Mouse (Mus musculus): ENCODE results near the gene Spata13.
A peak's percentile ranks its signal among the peaks of the same experiment; 100 is the strongest.

The Spata13 gene

DNA sequence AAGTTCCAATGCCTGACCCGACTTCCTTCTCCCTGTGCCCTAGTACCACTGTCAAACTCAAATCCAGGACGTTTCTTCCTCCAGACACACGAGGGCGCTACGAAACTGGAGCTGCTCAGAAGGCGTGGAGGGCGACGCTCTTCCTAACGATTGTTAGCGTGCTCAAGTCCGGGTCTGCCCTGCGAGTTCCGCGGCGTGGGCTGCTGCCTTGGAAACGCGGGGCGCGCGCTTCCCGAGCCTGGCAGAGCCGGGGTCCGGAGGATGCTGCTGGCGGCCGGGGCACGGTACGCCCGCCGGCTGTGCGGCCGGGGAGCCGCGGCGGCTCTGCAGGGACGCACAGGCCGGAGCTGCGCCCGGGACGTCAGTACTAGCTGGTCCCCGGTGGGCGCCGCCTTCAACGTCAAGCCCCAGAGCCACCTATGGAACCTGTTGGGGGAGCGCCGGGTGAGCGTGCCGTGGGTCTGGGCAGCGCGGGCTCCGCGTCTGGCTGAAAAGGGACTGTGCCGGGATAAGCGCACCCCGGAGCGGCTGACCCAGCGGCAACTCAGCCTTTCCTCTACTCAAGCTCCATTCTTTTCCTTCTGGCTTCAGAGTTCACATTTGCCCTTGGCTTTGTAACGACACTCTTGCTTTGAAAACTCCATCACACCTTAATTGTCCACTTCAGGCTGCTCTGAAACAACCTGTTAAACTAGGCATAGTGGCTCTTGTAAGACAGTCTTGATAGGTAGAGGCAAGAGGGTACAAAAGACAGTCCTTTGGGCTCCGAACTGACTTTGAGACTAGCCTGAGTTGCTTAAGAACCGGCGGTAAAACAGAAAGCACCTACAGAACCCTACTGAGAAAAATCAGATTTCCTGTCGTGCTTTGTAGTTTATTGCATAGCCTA is 150.9 kb downstream of the Spata13 start, which contains the start of gene Mipep:
TSS of gene Mipep (plus strand) at position 147 of the 889 bp plus-strand sequence.
- peak; percentile 71 to 84 for DNase-seq (ENCODE audit: low spot score in 2 of 2)

DNA sequence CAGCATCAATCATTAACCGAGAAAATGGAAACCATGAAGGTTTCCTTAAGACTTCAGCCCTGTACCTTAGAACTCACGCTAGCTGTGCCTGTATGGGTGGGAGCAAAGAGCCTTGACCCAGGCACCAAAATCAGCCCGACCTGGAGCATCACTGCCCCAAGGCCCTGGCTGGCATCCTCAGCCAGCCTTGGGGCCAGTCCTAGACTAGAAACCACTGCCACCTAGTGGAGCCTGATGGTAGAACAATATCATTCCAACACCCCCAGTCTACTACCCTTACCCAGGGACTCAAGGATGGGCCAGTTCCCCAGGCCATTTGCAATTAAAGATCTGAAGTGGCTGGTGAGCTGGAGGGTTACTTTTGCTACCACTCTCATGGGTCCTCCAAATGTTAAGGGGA is 156.3 kb downstream of the Spata13 start:
- DNase-seq (ENCODE audit: low spot score in 2 of 2) = peak in 1 of 2 experiments; percentile 33

DNA sequence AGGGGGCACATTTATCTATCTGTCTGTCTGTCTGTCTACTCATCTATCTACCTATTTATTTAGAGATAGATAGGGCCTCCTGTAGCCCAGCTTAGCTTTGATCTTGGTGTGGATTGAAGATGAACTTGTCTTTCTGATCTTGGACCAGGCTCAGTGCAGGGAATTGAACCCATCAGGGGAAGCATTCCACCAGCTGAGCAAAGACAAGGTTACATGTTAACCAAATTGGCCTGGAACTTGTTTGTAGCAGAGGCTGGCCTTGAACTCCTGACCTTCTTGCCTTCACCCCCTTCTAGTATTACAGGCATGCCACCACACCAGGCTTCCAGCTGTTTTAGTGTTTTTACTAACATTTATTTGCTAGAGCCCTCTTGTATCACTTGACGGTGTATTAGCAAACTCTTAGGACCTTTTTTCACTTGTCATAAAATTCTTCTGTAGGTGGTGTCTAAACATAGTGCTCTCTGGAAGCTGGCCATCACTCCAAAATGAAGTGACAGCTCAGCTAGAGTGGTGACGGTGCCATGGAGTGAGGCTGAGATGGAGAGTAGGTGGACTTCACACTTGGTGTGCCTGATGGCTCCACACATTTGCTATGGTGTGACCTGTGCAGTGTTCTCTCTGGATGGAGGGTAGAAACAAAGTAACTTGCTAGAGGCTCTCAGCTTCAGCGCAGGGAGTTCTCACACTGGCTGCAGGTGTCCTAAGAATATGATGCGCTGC is 163.0 kb downstream of the Spata13 start:
- DNase-seq (ENCODE audit: low spot score in 2 of 2) = no peak

DNA sequence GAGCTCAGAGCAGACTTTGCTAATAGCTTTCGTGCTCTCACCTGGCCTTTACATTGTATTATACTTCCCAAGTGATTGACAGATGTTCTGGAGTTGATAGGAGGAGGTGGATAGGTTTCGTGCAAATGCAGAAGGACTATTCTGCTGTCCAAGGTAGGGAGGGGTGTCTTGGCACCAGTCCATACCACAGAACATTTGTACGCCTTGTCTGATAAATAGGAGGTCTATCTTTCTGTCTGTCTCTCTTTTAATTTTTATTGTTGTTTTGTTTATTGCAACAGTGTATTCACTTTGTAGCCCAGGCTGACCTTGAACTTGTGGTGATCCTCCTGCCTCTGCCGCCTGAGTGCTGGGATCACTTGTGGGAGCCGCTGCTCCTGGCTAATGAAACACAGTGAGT is 163.8 kb downstream of the Spata13 start:
- DNase-seq (ENCODE audit: low spot score in 2 of 2) = no peak

DNA sequence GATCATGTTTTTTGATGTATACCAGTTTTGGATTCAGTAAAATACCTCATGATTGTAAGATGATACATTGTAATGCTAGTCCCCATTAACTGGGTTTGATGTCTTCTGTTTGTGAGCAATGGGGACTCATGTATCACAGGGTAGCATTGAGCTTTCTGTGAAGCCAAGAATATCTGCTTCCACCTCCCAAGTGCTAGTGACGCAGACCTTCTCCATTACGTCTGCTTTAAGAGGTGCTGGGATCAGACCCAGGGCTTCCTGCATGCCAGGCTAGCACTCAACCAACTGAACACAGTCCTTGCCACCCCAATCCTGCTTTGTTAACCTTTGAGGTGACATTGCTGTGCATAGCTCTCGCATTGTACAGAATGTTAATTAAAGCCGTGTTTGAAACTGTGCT is 164.9 kb downstream of the Spata13 start:
- DNase-seq (ENCODE audit: low spot score in 2 of 2) = no peak

DNA sequence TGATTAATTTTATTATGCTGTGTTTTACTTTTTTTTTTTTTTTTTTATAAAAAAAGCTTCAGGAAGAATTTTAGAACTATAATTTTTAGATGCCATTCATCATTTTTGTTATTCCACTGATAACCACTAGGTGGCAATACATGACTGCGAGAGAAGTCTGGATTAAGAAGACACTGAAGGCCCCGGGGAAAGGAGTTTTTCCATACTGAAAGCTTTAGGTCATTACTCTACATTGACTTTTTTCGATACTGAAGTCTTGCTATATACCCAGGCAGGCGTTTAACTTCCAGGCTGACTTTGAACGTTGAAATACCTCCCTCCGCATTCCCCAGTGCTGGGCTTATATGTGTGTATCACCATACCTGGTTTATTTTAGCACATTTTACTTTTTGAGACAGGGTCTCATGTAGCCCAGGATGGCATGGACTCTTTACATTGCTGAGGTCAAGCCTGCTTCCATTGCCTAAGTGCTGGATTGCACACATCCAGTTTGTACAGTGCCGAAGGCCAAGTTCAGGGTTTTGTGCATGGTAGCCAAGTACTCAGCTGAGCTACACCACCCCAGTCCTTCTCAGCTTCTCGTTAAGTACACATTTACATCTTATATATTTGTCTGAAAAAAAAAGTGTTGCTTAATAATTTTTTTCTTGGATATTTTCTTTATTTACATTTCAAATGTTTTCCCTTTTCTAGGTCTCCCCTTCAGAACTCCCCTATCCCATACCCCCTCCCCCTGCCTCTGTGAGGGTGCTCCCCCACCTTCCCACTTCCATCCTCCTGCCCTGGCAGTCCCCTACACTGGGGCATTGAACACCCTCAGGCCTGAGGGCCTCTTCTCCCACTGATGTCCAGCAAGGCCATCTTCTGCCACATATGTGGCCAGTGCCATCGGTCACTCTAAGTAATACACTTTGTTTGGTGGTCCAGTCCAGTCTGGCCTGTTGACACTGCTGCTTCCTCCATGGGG is 166.2 kb downstream of the Spata13 start:
- no peak for DNase-seq (ENCODE audit: low spot score in 2 of 2)

DNA sequence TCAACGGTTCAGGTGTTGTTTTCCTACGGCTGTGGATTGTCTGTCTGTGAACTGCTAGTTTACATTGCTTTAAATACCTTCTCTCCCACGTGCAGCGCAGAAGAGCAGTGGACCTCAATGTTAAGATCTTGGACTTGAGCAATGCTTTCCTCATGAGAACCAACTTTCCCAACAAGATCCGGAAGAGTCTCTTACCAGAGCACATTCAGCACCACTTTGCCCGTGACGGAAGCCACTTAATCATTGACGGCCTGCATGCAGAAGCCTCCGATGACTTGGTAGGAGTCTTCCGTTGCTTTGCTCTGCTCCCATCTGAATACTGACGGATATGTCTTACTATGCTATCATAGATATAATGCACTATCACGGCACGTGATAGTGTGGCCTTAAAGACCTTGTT is 168.2 kb downstream of the Spata13 start:
- no peak for DNase-seq (ENCODE audit: low spot score in 2 of 2)

DNA sequence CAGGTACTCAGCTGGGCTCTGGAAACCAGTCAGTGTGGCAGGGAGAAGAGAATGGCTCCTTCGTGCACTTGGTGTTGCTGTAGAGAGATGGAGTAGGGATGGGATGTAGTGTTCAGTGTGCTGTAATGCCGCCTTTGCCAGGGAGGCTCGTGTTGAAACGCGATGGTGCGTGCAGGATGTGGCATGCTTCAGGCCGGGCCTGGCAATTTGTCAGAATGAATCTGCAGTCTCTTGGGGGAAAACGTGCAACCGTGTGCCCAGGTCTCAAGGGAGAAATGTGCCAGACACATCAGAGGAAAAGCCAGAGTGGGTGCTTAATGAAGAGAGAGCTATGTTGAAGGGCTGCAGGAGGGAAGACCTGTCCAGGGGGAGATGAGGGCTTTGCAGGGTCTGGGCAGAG is 171.2 kb downstream of the Spata13 start:
- DNase-seq (ENCODE audit: low spot score in 2 of 2) = no peak

DNA sequence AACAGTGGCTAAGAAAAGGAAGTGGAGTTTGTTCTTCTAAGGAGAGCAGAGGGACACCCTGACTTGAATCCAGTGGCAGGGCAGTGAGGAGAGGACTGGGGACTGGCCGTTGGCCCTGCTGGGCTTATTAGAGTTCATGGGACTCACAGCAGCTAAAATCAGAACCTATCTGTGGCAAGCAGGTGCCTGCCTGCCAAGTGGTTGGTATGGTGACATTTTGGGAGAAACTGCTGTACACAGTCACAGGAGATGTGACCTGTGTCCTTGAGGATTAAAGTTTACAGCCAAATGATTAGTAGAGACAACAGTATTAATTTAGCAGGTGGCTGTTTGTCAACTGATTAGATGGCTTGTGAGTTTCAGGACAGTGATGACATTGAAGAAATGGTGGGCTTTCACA is 172.1 kb downstream of the Spata13 start:
- no peak for DNase-seq (ENCODE audit: low spot score in 2 of 2)

DNA sequence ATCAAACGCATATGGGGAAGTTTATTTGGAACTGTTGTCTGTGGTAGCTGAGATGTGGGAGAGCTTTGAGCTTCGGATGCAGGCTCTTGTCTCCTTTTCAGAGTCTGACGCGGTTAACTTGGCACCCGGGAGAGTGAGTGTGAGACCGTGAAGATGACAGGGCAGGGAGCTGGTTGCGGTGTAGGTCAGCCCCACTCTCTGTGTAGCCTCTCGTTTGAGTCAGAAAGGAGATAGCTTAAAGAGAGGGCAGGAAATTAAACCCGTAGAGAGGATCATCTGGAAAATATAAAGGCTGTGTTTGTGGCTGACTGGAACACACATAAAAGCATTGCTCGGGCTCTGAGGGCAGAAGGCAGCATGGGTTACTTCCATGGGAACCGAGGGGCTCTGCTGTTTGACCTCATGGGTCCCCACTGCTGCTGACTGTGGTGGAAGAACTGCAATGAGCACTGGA is 173.1 kb downstream of the Spata13 start:
- no peak for DNase-seq (ENCODE audit: low spot score in 2 of 2)

DNA sequence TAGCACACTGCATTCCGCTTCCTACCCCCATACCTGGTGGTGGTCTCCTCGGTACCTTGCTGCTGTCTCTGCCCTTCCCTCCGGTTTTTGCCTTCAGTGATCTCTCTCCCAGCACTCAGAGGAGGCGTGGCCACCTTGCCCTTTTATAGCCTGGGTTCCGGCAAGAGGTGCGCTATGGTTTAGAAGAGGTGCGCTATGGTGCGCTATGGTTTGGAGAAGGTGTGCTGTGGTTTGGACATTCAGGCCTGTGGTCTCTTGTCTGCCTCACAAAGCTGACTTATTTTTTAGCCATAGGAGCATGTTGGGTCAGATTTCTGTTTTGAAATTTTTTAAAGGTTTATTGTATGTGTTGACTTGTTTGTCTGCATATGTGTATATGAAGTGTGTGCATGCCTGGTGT is 176.1 kb downstream of the Spata13 start:
- DNase-seq (ENCODE audit: low spot score in 2 of 2) = no peak

DNA sequence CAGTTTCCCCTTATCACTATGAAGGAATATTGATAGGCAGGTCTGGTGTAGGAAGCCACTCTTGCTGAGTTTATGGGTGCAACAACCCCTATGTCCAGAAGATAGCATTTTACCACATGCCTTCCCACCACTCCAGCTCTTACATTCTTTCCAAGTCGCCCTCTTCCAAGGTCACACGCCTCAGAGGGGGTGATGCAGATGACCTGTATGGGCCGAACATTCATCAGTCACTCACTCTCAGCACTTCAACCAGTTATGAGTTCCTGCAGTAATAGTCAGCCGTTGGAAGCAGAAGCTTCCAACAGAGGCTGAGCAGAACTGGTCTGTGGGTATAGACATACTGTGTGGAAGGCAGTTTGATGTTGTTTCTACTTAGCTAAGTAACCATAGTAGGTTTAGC is 177.7 kb downstream of the Spata13 start:
- no peak for DNase-seq (ENCODE audit: low spot score in 2 of 2)
